Mouse (Mus musculus) testis, adult 2 months (tissue): ENCODE measurements around the gene A130010J15Rik.

Experiments
- CTCF ChIP-seq: fragments of 200-500 bp; IDR thresholded peaks from 2 replicates; pipeline ENCODE4 v1.5.1; 2012; ENCODE audit warnings: low read depth, mild to moderate bottlenecking, inconsistent platforms, low read length, moderate library complexity; ENCODE audit not compliant: control insufficient read depth, insufficient read depth, insufficient replicate concordance
- POLR2A ChIP-seq: fragments of 200-500 bp; IDR thresholded peaks from 2 replicates; pipeline ENCODE4 v1.6.1; 2012; ENCODE audit warnings: low read depth, mild to moderate bottlenecking, inconsistent platforms, low read length, moderate library complexity; ENCODE audit not compliant: control insufficient read depth

- TF ChIP-seq CTCF (no peak), POLR2A (no peak)
Observed at GRCm38 (mm10) chr1:193146416-193146815, 21.4 kb upstream of the A130010J15Rik start.
